Mouse (Mus musculus) cerebellum, postnatal 36 days (tissue): ENCODE results near the gene Pid1.

Experiments used
- DNase-seq, 2 experiments: peaks; one replicate each; pipeline ENCODE4 v3.0.0; 2021 to 2022; ENCODE audit warnings: mixed read lengths in 2 of 2

Gene Pid1

DNA sequence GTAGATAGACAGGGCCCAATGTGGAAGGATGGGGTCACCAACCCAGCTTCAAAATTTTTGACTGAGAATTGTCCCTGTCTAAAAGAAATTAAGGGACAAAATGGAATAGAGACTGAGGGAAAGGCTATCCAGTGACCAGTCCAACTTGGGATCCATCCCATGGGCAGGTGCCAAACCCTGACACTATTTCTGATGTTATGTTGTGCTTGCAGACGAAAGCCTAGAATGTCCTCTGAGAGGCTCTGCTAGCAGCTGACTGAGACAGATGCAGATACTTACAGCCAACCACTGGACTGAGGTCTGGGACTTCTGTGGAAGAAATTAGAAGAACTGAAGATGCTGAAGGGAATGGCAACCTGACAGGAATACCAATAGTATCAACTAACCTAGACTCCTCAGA lies 338.2 kb downstream of the Pid1 start:
- no peak for DNase-seq

DNA sequence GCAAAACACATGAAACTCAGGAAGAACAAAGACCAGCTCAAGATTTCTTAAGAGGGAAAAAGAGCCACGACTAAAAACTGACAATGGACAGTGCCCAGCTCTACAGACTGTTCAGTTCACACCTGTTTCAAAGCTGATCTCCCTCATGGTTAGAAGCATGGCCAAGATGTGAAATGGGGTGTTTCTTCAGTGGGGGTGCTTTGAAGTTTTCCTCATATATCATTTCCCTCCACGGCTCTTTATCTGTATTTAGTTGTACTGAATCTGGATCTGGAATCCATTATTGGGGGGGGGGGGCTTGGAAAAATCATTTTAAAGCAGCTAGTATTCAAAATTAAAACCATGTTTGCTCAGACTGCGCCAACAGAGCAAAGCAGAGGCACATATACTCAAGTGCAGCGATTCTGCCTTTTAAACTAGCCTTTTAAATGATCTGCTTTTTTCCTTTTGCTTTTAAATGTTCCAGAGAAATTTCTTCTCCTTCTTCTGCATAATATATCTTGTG lies 351.1 kb downstream of the Pid1 start:
- DNase-seq = no peak

GRCm38 (mm10) chr1:84002630-84003029 lies 361.4 kb downstream of the Pid1 start:
- no peak for DNase-seq
